In genomic region chr5:34334081-34334480, GRCm38 (mm10) we compare ENCODE assay signal across 33 mouse cellular contexts. TPM values are rescaled to one million over a fixed set of nuclear protein-coding genes. Genes with fewer than 3 reads are reported as not detected.
"Had no signal": no experiment of that assay in that cellular context is flagged by ENCODE, and none has a peak within 500 bp of the region (broad histone marks: within the 10 kb centered on the region; RNA-seq: fewer than 3 reads in every experiment).

No protein-coding gene starts in this region.

- H3K27me3 ChIP-seq: embryonic facial prominence, embryonic 12.5 days; embryonic facial prominence, embryonic 13.5 days; embryonic facial prominence, embryonic 15.5 days; forebrain, embryonic 12.5 days; forebrain, embryonic 13.5 days; forebrain, embryonic 15.5 days had no signal

- H3K4me3 ChIP-seq: embryonic facial prominence, embryonic 10.5 days; embryonic facial prominence, embryonic 12.5 days; embryonic facial prominence, embryonic 13.5 days; embryonic facial prominence, embryonic 15.5 days; erythroblast, embryonic 14.5 days; forebrain, embryonic 10.5 days; forebrain, embryonic 12.5 days; forebrain, embryonic 13.5 days; forebrain, embryonic 15.5 days; gastrocnemius, adult 2 months; heart, adult 2 months had no signal

- H3K27ac ChIP-seq: embryonic facial prominence, embryonic 10.5 days; embryonic facial prominence, embryonic 12.5 days; embryonic facial prominence, embryonic 13.5 days; embryonic facial prominence, embryonic 15.5 days; forebrain, embryonic 10.5 days; forebrain, embryonic 12.5 days; forebrain, embryonic 13.5 days; forebrain, embryonic 15.5 days; gastrocnemius, adult 2 months; heart, adult 2 months had no signal

- H3K36me3 ChIP-seq: embryonic facial prominence, embryonic 12.5 days; embryonic facial prominence, embryonic 13.5 days; embryonic facial prominence, embryonic 15.5 days; forebrain, embryonic 15.5 days had no signal

- DNase-seq: cerebellum, adult 2 months; cerebellum, adult 8-10 months; cerebellum, adult 9-10 months; cerebellum, adult 9-11 months; cerebellum, postnatal 10 days; cerebellum, postnatal 14 days; cerebellum, postnatal 25 days; cerebellum, postnatal 36 days; embryo, embryonic 11 days; forebrain, postnatal 0 days; gastrocnemius, adult 2 months; gastrocnemius, postnatal 10 days; gastrocnemius, postnatal 14 days; gastrocnemius, postnatal 25 days; gastrocnemius, postnatal 36 days; heart, adult 18-20 months; heart, adult 2 months had no signal

RNA-seq across cellular contexts. Expression of gene Cfap99, which starts 45.7 kb away (rescaled TPM):
- total RNA-seq: common myeloid progenitor, adult 5-6 weeks; gastrocnemius, adult 18-20 months; gastrocnemius, adult 2 months; gastrocnemius, adult 8-10 months; gastrocnemius, postnatal 25 days; gastrocnemius, postnatal 36 days; granulocyte monocyte progenitor cell, adult 5-6 weeks; heart, adult 18-20 months; heart, adult 2 months had no signal
- polyA plus RNA-seq: embryonic facial prominence, embryonic 10.5 days; embryonic facial prominence, embryonic 11.5 days; embryonic facial prominence, embryonic 12.5 days; embryonic facial prominence, embryonic 13.5 days; erythroblast, embryonic 14.5 days; forebrain, embryonic 10.5 days; forebrain, embryonic 11.5 days; forebrain, embryonic 12.5 days; forebrain, embryonic 13.5 days; forebrain, embryonic 15.5 days; forebrain, embryonic 16.5 days; heart, adult 2 months had no signal

RNA-seq across cellular contexts. Expression of gene Zfyve28, which starts 45.8 kb away (rescaled TPM):
- total RNA-seq: common myeloid progenitor, adult 5-6 weeks; granulocyte monocyte progenitor cell, adult 5-6 weeks had no signal
- polyA plus RNA-seq: erythroblast, embryonic 14.5 days had no signal
